In the genomic region with DNA sequence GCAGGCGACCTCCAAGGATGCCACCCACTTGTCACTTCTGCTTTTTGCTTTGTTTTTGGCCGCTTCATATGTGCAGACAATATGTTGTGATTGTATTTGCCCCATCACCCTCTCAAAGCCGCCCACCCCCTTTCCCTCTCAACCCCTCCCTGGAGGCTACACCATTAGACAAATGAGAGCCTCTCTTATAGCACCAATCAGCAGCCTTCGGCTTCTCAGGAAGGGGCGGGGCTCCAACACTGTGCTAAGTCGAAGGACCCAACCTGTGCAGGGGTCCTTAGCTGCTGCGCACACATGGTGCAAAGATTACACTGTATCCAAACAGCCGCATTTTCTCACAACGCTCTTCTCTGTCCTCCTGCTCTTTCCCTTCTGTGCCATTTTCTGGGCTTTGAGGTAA, we compare ENCODE assay signal across 11 mouse cellular contexts.
DNase-seq lines count a peak whose midpoint lies in the region; ATAC-seq and TF ChIP-seq lines count a peak whose summit lies in the region.
"Had no signal": no experiment of that assay in that cellular context is flagged by ENCODE, and none has a peak within 500 bp of the region (broad histone marks: within the 10 kb centered on the region; RNA-seq: fewer than 3 reads in every experiment).

No protein-coding gene starts in this region.

- no peaks in the 10 kb centered on the region for H3K4me1 ChIP-seq in lung, embryonic 14.5 days (ENCODE audit: insufficient read depth)
- no peaks in the 10 kb centered on the region for H3K4me1 ChIP-seq in forebrain, embryonic 11.5 days (replicated peaks; ENCODE audit: control insufficient read depth, insufficient read depth, low read length)

- no peaks in the 10 kb centered on the region for H3K9me3 ChIP-seq in lung, embryonic 14.5 days (ENCODE audit: low read depth, low read length)
- H3K9me3 ChIP-seq in forebrain, embryonic 11.5 days (ENCODE audit: control insufficient read depth, low read length) = no peaks in the 10 kb centered on the region
- H3K9me3 ChIP-seq: limb, embryonic 15.5 days had no signal

- H3K9ac ChIP-seq in lung, embryonic 14.5 days = no peak overlapping the region
- H3K9ac ChIP-seq in forebrain, embryonic 11.5 days (ENCODE audit: low read length) = no peak overlapping the region
- H3K9ac ChIP-seq: limb, embryonic 15.5 days had no signal

- 43% methylated on average over 9 of the region's 9 CpGs for WGBS in lung, embryonic 14.5 days
- WGBS in forebrain, embryonic 11.5 days = 54% methylated on average over 9 of the region's 9 CpGs

- no peaks in the 10 kb centered on the region for H3K27me3 ChIP-seq in lung, embryonic 14.5 days (ENCODE audit: insufficient read depth, low read length)
- H3K27me3 ChIP-seq in forebrain, embryonic 11.5 days (ENCODE audit: control insufficient read depth, insufficient read depth, low read length) = no peaks in the 10 kb centered on the region; the same call in 1 of the 2 replicates
- H3K27me3 ChIP-seq: Patski had no signal

- no peak overlapping the region for H3K4me2 ChIP-seq in lung, embryonic 14.5 days
- H3K4me2 ChIP-seq in forebrain, embryonic 11.5 days (ENCODE audit: low read depth, low read length, severe bottlenecking) = 0 out of 2 replicates have a peak overlapping the region, but pooled peaks have one; percentile 24
- H3K4me2 ChIP-seq: limb, embryonic 15.5 days had no signal

- no peak overlapping the region for H3K27ac ChIP-seq in lung, embryonic 14.5 days (ENCODE audit: low read depth)
- no peak overlapping the region for H3K27ac ChIP-seq in forebrain, embryonic 11.5 days (ENCODE audit: low read depth, low read length)
- H3K27ac ChIP-seq: limb, embryonic 15.5 days had no signal

- TF ChIP-seq CTCF in lung, embryonic 14.5 days (IDR thresholded peaks at IDR 0.05; ENCODE audit: low read depth) = no peak

- no peak overlapping the region for H3K4me3 ChIP-seq in lung, embryonic 14.5 days (ENCODE audit: low read depth, low read length)
- no peak overlapping the region for H3K4me3 ChIP-seq in forebrain, embryonic 11.5 days (ENCODE audit: low read depth, low read length)
- H3K4me3 ChIP-seq: limb, embryonic 15.5 days had no signal

- DNase-seq in lung, embryonic 14.5 days = peak; percentile 9
- no peak for DNase-seq in lung, postnatal 10 days
- peak; percentile 6 for DNase-seq in ZHBTc4 (ENCODE audit: low read depth, low spot score)
- no peak for DNase-seq in forebrain, embryonic 11.5 days (ENCODE audit: low spot score)
- peak; percentile 9 for DNase-seq in telencephalon, adult 2 months (ENCODE audit: low read depth, low spot score)
- DNase-seq in gastrocnemius, adult 18-20 months (ENCODE audit: low spot score) = no peak
- DNase-seq in ovary, postnatal 36 days (ENCODE audit: low spot score) = no peak
- DNase-seq: cerebellum, adult 9-10 months had no signal

- 0 out of 2 replicates have a peak, but pooled peaks have one; percentile 41 for ATAC-seq in lung, embryonic 14.5 days (ENCODE audit: insufficient read depth)
- ATAC-seq in forebrain, embryonic 11.5 days (replicated peaks; ENCODE audit: low FRiP score) = 0 out of 2 replicates have a peak, but pooled peaks have one; percentile 44
- ATAC-seq: intestine, postnatal 0 days; Patski had no signal

- H3K36me3 ChIP-seq in lung, embryonic 14.5 days (ENCODE audit: insufficient read depth) = no peaks in the 10 kb centered on the region
- H3K36me3 ChIP-seq in forebrain, embryonic 11.5 days (ENCODE audit: control insufficient read depth, insufficient read depth, low read length) = no peaks in the 10 kb centered on the region
- H3K36me3 ChIP-seq: limb, embryonic 15.5 days had no signal

Comparison
In these comparisons a context has a peak if more than half of its experiments do, and no peak if none do; other contexts are left out.
1. DNase-seq: peak in lung, embryonic 14.5 days (single experiment), ZHBTc4 (single experiment) and telencephalon, adult 2 months (single experiment); none in lung, postnatal 10 days (single experiment), forebrain, embryonic 11.5 days (single experiment), gastrocnemius, adult 18-20 months (single experiment) and ovary, postnatal 36 days (single experiment).